Mouse (Mus musculus) adrenal gland, postnatal 36 days (tissue): ENCODE data around the gene Ksr2. TPM values are rescaled to one million over a fixed set of nuclear protein-coding genes. Genes with fewer than 3 reads are reported as not detected.

ENCODE experiments used
- DNase-seq, 2 experiments: peaks; one replicate each; pipeline ENCODE4 v3.0.0; 2021; ENCODE audit warnings: mixed read lengths in 1 of 2
- total RNA-seq, 2 experiments: library from RNA; stranded (reverse); gene quantifications; 2 replicates each; pipeline ENCODE4 v1.2.3; 2021

Ksr2 gene
- total RNA-seq, 2 experiments from 2014 or later = 2.5 to 3.9 TPM

- no peak for DNase-seq
These were observed 276.0 kb downstream of the Ksr2 start for GRCm38 (mm10) chr5:117689840-117690239.

GRCm38 (mm10) chr5:117691271-117691670 lies 277.5 kb downstream of the Ksr2 start:
- no peak for DNase-seq

- DNase-seq = no peak
These were observed 279.8 kb downstream of the Ksr2 start for GRCm38 (mm10) chr5:117693557-117693956.

GRCm38 (mm10) chr5:117694632-117695031 lies 280.8 kb downstream of the Ksr2 start:
- DNase-seq = no peak

- peak; percentile 55 to 68 for DNase-seq
These were observed 282.6 kb downstream of the Ksr2 start for GRCm38 (mm10) chr5:117696366-117696765.

GRCm38 (mm10) chr5:117697589-117697988 lies 283.8 kb downstream of the Ksr2 start:
- no peak for DNase-seq

- DNase-seq = no peak
These were observed 290.6 kb downstream of the Ksr2 start for GRCm38 (mm10) chr5:117704371-117704770.

- DNase-seq = no peak
These were observed 292.8 kb downstream of the Ksr2 start for GRCm38 (mm10) chr5:117706633-117707032.

- no peak for DNase-seq
These were observed 295.5 kb downstream of the Ksr2 start for GRCm38 (mm10) chr5:117709306-117709705.

- DNase-seq = no peak
These were observed 297.8 kb downstream of the Ksr2 start for GRCm38 (mm10) chr5:117711636-117712035.

GRCm38 (mm10) chr5:117712207-117712606 lies 298.4 kb downstream of the Ksr2 start:
- no peak for DNase-seq

- DNase-seq = no peak
These were observed 303.3 kb downstream of the Ksr2 start for GRCm38 (mm10) chr5:117717120-117717519.

GRCm38 (mm10) chr5:117723316-117723715 lies 309.5 kb downstream of the Ksr2 start:
- DNase-seq = no peak

- DNase-seq = peak in 1 of 2 experiments; percentile 10
These were observed 312.7 kb downstream of the Ksr2 start for GRCm38 (mm10) chr5:117726548-117726947.

GRCm38 (mm10) chr5:117727138-117727537 lies 313.3 kb downstream of the Ksr2 start:
- DNase-seq = no peak

- peak; percentile 31 to 70 for DNase-seq
These were observed 317.5 kb downstream of the Ksr2 start for GRCm38 (mm10) chr5:117731311-117731710.

GRCm38 (mm10) chr5:117744654-117745178 lies 330.9 kb downstream of the Ksr2 start:
- DNase-seq = peak; percentile 17 to 23

- DNase-seq = no peak
These were observed 335.6 kb downstream of the Ksr2 start for GRCm38 (mm10) chr5:117749353-117749752.

GRCm38 (mm10) chr5:117757696-117758482 lies 344.1 kb downstream of the Ksr2 start:
- DNase-seq = no peak

GRCm38 (mm10) chr5:117761181-117761832 lies 347.5 kb downstream of the Ksr2 start:
- no peak for DNase-seq

- no peak for DNase-seq
These were observed 350.7 kb downstream of the Ksr2 start for GRCm38 (mm10) chr5:117764496-117764895.

GRCm38 (mm10) chr5:117779175-117779574 lies 365.4 kb downstream of the Ksr2 start:
- peak; percentile 20 to 27 for DNase-seq

GRCm38 (mm10) chr5:117780681-117781080 lies 366.9 kb downstream of the Ksr2 start, which contains the start of gene Nos1:
TSS of gene Nos1 (plus strand) at chr5:117781032.
- no peak for DNase-seq
